Mouse (Mus musculus): ENCODE measurements around the gene Acbd3.

DNA sequence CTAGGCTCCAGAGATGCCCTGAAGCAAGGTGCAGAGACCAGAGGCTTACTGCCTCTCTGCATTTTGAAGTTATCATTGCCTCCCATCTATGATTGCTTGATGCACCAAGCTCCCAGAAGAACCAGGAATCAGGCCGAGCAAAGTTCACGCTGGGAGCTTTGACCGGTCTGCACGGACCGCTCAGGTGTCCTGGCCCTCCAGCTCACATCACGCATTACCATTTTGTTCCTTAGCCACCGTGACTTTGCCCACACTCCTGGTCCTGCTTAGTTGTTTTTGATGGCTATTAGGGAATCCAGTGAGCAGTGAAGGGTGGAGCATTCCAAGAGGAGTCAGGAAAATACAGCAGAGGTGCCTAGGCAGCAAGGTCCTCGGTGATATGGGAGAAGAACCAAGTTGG is 54.4 kb downstream of the Acbd3 start:
- TF ChIP-seq CTCF (IDR thresholded peaks at IDR 0.05; ENCODE audit: insufficient read depth, low read length) (no peak), POLR2A (IDR thresholded peaks at IDR 0.05; ENCODE audit: borderline replicate concordance, extremely low read depth, low read depth, low read length) (no peak)
